Mouse (Mus musculus): ENCODE data around the gene Palld. TPM values are rescaled to one million over a fixed set of nuclear protein-coding genes. Genes with fewer than 3 reads are reported as not detected.
A peak's percentile ranks its signal among the peaks of the same experiment; 100 is the strongest.

Palld gene
- total and polyA plus RNA-seq, 3 experiments = 0.87 to 7.1 (median 2.6) TPM

- no peaks in the 10 kb centered on the region for H3K9me3 ChIP-seq (replicated peaks; ENCODE audit: low read length)
- H3K36me3 ChIP-seq (replicated peaks in 1 of 2; ENCODE audit: control insufficient read depth in 1 of 2, insufficient read depth in 1 of 2, low read length in 1 of 2) = peaks cover 0 to 3% of the 10 kb centered on the region in 2 experiments
- H3K27me3 ChIP-seq (replicated peaks) = peaks cover 4% of the 10 kb centered on the region
- in situ Hi-C loops (cut with MboI; ENCODE audit: low pct_ligation_motif_present, low pct_unique_long_range_greater_than_20kb, low sequenced_read_pairs) (no loop called here), dilution Hi-C loops (cut with MboI; ENCODE audit: extremely low pct_ligation_motif_present, extremely low pct_unique_long_range_greater_than_20kb, low sequenced_read_pairs) (no loop called here)
- no peak overlapping the region for H3K4me3 ChIP-seq (replicated peaks in 1 of 3; ENCODE audit: low read depth in 2 of 3, low read length in 2 of 3, poor library complexity in 1 of 3)
- H3K9ac ChIP-seq (ENCODE audit: insufficient read depth, low read depth) = no peak overlapping the region
- TF ChIP-seq KAT2A (IDR thresholded peaks at IDR 0.05; ENCODE audit: insufficient replicate concordance, low read length) = no peak
- TF ChIP-seq UBTF (IDR thresholded peaks at IDR 0.05; ENCODE audit: low read depth, low read length) = no peak
- TF ChIP-seq MXI1 (IDR thresholded peaks at IDR 0.05; ENCODE audit: low read depth, low read length) = no peak
- TF ChIP-seq SMC3 (IDR thresholded peaks at IDR 0.05; ENCODE audit: low read depth, low read length) = no peak
- no peak for TF ChIP-seq USF2 (conservative IDR thresholded peaks at IDR 0.05; ENCODE audit: low read depth, low read length)
- TF ChIP-seq ZMIZ1 (IDR thresholded peaks at IDR 0.05; ENCODE audit: low read depth, low read length) = no peak
- TF ChIP-seq POLR2A (IDR thresholded peaks at IDR 0.05; ENCODE audit: low read depth, low read length) = no peak
- TF ChIP-seq MAFK (IDR thresholded peaks at IDR 0.05; ENCODE audit: insufficient replicate concordance, low read length) = no peak
- TF ChIP-seq IRF4 (IDR thresholded peaks at IDR 0.05; ENCODE audit: low read depth, low read length) = no peak
- no peak for TF ChIP-seq JUN (IDR thresholded peaks at IDR 0.05; ENCODE audit: insufficient read depth, low read depth, low read length)
- TF ChIP-seq ZC3H11A (IDR thresholded peaks at IDR 0.05; ENCODE audit: low read depth, low read length) = no peak
- TF ChIP-seq TBP (conservative IDR thresholded peaks at IDR 0.05; ENCODE audit: low read depth, low read length) = no peak
- no peak for TF ChIP-seq GABPA (IDR thresholded peaks at IDR 0.05; ENCODE audit: insufficient replicate concordance, low read depth, low read length)
- TF ChIP-seq BHLHE40 (IDR thresholded peaks at IDR 0.05; ENCODE audit: low read depth, low read length) = no peak
- no peak for TF ChIP-seq EP300 (IDR thresholded peaks at IDR 0.05; ENCODE audit: low read length)
- TF ChIP-seq HCFC1 (IDR thresholded peaks at IDR 0.05; ENCODE audit: low read depth, low read length) = no peak
- no peak for TF ChIP-seq CHD1 (IDR thresholded peaks at IDR 0.05; ENCODE audit: low read depth, low read length)
- no peak for TF ChIP-seq CHD2 (IDR thresholded peaks at IDR 0.05; ENCODE audit: low read length)
- no peak for TF ChIP-seq RAD21 (IDR thresholded peaks at IDR 0.05; ENCODE audit: low read depth, low read length)
- H3K27ac ChIP-seq (ENCODE audit: insufficient read depth, low read depth) = no peak overlapping the region
- H3K4me2 ChIP-seq (ENCODE audit: insufficient read depth, low read depth, poor library complexity, severe bottlenecking) = peak overlapping the region; percentile 23; the same call in 1 of the 2 replicates
- no peak for DNase-seq (ENCODE audit: extremely low read depth)
- H3K4me1 ChIP-seq (ENCODE audit: control insufficient read depth in 1 of 2, insufficient read depth in 2 of 2) = peaks cover 19 to 22% of the 10 kb centered on the region in 2 experiments
- peaks cover 11% of the 10 kb centered on the region for H3K79me2 ChIP-seq (replicated peaks; ENCODE audit: control insufficient read depth, extremely low read depth, insufficient read depth, poor library complexity, severe bottlenecking)
Observed at GRCm38 (mm10) chr8:61587731-61588130, 314.8 kb downstream of the Palld start.

- H3K4me3 ChIP-seq (replicated peaks in 1 of 3; ENCODE audit: low read depth in 2 of 3, low read length in 2 of 3, poor library complexity in 1 of 3) = no peak overlapping the region
- peaks cover 20% of the 10 kb centered on the region in 2 experiments for H3K4me1 ChIP-seq (ENCODE audit: control insufficient read depth in 1 of 2, insufficient read depth in 2 of 2)
- dilution Hi-C loops (cut with MboI; ENCODE audit: extremely low pct_ligation_motif_present, extremely low pct_unique_long_range_greater_than_20kb, low sequenced_read_pairs) (no loop called here), in situ Hi-C loops (cut with MboI; ENCODE audit: low pct_ligation_motif_present, low pct_unique_long_range_greater_than_20kb, low sequenced_read_pairs) (no loop called here)
- H3K4me2 ChIP-seq (ENCODE audit: insufficient read depth, low read depth, poor library complexity, severe bottlenecking) = no peak overlapping the region
- H3K36me3 ChIP-seq (replicated peaks in 1 of 2; ENCODE audit: control insufficient read depth in 1 of 2, insufficient read depth in 1 of 2, low read length in 1 of 2) = peaks cover 0 to 3% of the 10 kb centered on the region in 2 experiments
- TF ChIP-seq IRF4 (IDR thresholded peaks at IDR 0.05; ENCODE audit: low read depth, low read length) = no peak
- no peak for TF ChIP-seq CTCF (conservative IDR thresholded peaks at IDR 0.05 in 1 of 2, IDR thresholded peaks at IDR 0.05 in 1 of 2; ENCODE audit: low read depth in 2 of 2, low read length in 2 of 2)
- no peak for TF ChIP-seq RAD21 (IDR thresholded peaks at IDR 0.05; ENCODE audit: low read depth, low read length)
- TF ChIP-seq ZMIZ1 (IDR thresholded peaks at IDR 0.05; ENCODE audit: low read depth, low read length) = no peak
- no peak for TF ChIP-seq SMC3 (IDR thresholded peaks at IDR 0.05; ENCODE audit: low read depth, low read length)
- no peak for TF ChIP-seq CHD2 (IDR thresholded peaks at IDR 0.05; ENCODE audit: low read length)
- TF ChIP-seq E2F4 (IDR thresholded peaks at IDR 0.05; ENCODE audit: insufficient replicate concordance, low read depth, low read length) = no peak
- no peak for TF ChIP-seq TCF12 (IDR thresholded peaks at IDR 0.05; ENCODE audit: low read depth, low read length)
- TF ChIP-seq POLR2AphosphoS2 (IDR thresholded peaks at IDR 0.05; ENCODE audit: low read depth, low read length) = no peak
- TF ChIP-seq KAT2A (IDR thresholded peaks at IDR 0.05; ENCODE audit: insufficient replicate concordance, low read length) = no peak
- TF ChIP-seq MYC (IDR thresholded peaks at IDR 0.05; ENCODE audit: low read depth, low read length) = no peak
- TF ChIP-seq CHD1 (IDR thresholded peaks at IDR 0.05; ENCODE audit: low read depth, low read length) = no peak
- TF ChIP-seq JUND (conservative IDR thresholded peaks at IDR 0.05; ENCODE audit: low read depth, low read length) = no peak
- no peak for TF ChIP-seq ELF1 (IDR thresholded peaks at IDR 0.05; ENCODE audit: low read depth, low read length)
- DNase-seq (ENCODE audit: extremely low read depth) = no peak
- H3K9me3 ChIP-seq (replicated peaks; ENCODE audit: low read length) = no peaks in the 10 kb centered on the region
- peaks cover 11% of the 10 kb centered on the region for H3K79me2 ChIP-seq (replicated peaks; ENCODE audit: control insufficient read depth, extremely low read depth, insufficient read depth, poor library complexity, severe bottlenecking)
- H3K9ac ChIP-seq (ENCODE audit: insufficient read depth, low read depth) = no peak overlapping the region
- peaks cover 4% of the 10 kb centered on the region for H3K27me3 ChIP-seq (replicated peaks)
- no peak overlapping the region for H3K27ac ChIP-seq (ENCODE audit: insufficient read depth, low read depth)
Observed at GRCm38 (mm10) chr8:61586529-61586928, 316.0 kb downstream of the Palld start.
